Mouse (Mus musculus) spleen, postnatal 14 days (tissue): ENCODE data around the gene Nsdhl.

Experiments
- DNase-seq, 2 experiments: peaks; one replicate each; pipeline ENCODE4 v3.0.0; 2021 to 2022; ENCODE audit warnings: low spot score in 2 of 2

Nsdhl gene

GRCm38 (mm10) chrX:72917884-72918681 is at the start of gene Nsdhl, which contains the start of gene Cetn2:
Gene Nsdhl (plus strand): TSS chrX:72918557.
Gene Cetn2 (minus strand): TSS chrX:72918411.
- DNase-seq: peak; percentile 65 to 72

GRCm38 (mm10) chrX:72895388-72896054 is 22.8 kb upstream of the Nsdhl start:
- DNase-seq: no peak

GRCm38 (mm10) chrX:72896055-72896437 is 22.3 kb upstream of the Nsdhl start:
- no peak for DNase-seq

GRCm38 (mm10) chrX:72902530-72902929 is 15.8 kb upstream of the Nsdhl start:
- DNase-seq: no peak

- DNase-seq: no peak
Measured at GRCm38 (mm10) chrX:72907619-72908403, 10.5 kb upstream of the Nsdhl start.

- no peak for DNase-seq
Measured at GRCm38 (mm10) chrX:72908404-72908741, 10.0 kb upstream of the Nsdhl start.

GRCm38 (mm10) chrX:72911611-72912010 is 6.7 kb upstream of the Nsdhl start:
- no peak for DNase-seq

GRCm38 (mm10) chrX:72918682-72919059 is 314 bp downstream of the Nsdhl start:
- DNase-seq: no peak

- no peak for DNase-seq
Measured at GRCm38 (mm10) chrX:72921391-72921790, 3.0 kb downstream of the Nsdhl start.

GRCm38 (mm10) chrX:72953464-72953863 is 35.1 kb downstream of the Nsdhl start:
- DNase-seq: no peak

GRCm38 (mm10) chrX:72956486-72956885 is 38.1 kb downstream of the Nsdhl start:
- no peak for DNase-seq

GRCm38 (mm10) chrX:72960431-72960830 is 42.1 kb downstream of the Nsdhl start:
- no peak for DNase-seq

- DNase-seq: no peak
Measured at GRCm38 (mm10) chrX:72961511-72961910, 43.2 kb downstream of the Nsdhl start.

GRCm38 (mm10) chrX:72962743-72963142 is 44.4 kb downstream of the Nsdhl start:
- no peak for DNase-seq

- DNase-seq: no peak
Measured at GRCm38 (mm10) chrX:72982831-72983230, 64.5 kb downstream of the Nsdhl start.

- no peak for DNase-seq
Measured at GRCm38 (mm10) chrX:72985607-72986006, 67.2 kb downstream of the Nsdhl start.

- DNase-seq: no peak
Measured at GRCm38 (mm10) chrX:72986841-72987519, 68.6 kb downstream of the Nsdhl start, which contains the start of gene Zfp185. Gene Zfp185 (plus strand): TSS chrX:72987339.

- DNase-seq: no peak
Measured at GRCm38 (mm10) chrX:72987520-72987905, 69.2 kb downstream of the Nsdhl start.

- DNase-seq: no peak
Measured at GRCm38 (mm10) chrX:72988431-72988830, 70.1 kb downstream of the Nsdhl start.

GRCm38 (mm10) chrX:72990581-72990980 is 72.2 kb downstream of the Nsdhl start:
- no peak for DNase-seq

GRCm38 (mm10) chrX:72992291-72992919 is 74.0 kb downstream of the Nsdhl start:
- DNase-seq: no peak
